Mouse (Mus musculus): ENCODE data around the gene Coasy. TPM values are rescaled to one million over a fixed set of nuclear protein-coding genes. Genes with fewer than 3 reads are reported as not detected.

Gene Coasy
- polyA plus RNA-seq, 1 experiment, result 0.65 TPM

DNA sequence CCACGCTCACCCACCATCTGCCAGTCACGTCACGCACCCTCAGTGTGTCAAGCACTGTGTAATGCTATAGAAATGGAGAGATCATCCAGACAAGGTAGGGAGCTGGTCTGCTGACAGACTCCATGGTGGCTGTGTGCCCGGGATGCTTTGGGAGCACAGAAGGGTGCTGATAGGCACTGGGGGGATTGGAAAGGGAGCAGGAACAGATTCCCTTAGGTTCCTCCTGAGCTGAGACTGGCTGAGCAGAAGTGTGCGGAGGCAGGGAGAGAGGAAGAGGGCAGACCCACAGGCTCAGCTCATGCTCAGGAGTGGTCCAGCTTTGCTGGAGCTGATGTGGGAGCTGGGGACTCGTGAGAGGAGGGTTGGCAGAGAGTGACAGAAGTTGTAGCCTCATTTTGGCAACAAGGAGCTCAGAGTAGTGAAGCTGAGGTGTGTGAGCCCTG, 31.3 kb upstream of the Coasy start:
- Histone ChIP-seq H3K4me1 (ENCODE audit: control insufficient read depth) (peaks cover 8% of the 10 kb centered on the region), H3K9me3 (ENCODE audit: control insufficient read depth, low read length) (peaks cover 12% of the 10 kb centered on the region), H3K36me3 (ENCODE audit: control insufficient read depth) (peaks cover 100% of the 10 kb centered on the region), H3K27me3 (ENCODE audit: control insufficient read depth) (no peaks in the 10 kb centered on the region), H3K4me3 (replicated peaks) (no peak overlapping the region)
- TF ChIP-seq TAL1 (IDR thresholded peaks at IDR 0.05; ENCODE audit: low read length), result no peak
- TF ChIP-seq GATA1 (IDR thresholded peaks at IDR 0.05; ENCODE audit: low read length), result no peak

DNA sequence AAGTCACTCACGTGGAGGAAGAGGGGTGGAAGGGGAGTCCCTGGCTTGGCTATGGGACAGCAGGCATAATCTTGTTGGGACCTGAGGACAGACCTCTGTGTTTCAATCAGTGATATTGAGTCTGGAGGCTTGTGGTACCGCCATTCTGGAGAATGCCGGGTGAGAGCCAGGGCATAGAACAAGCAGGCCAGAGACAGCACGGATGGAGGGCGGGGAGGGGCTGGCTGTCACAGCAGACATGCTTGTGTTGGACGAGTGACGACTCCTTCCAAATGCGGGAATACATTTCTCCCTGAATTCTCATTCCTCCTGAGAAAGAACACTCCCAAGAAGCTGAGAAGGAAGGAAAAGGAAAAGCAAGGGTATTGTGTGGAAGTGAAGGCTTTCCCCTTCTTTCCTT, 30.7 kb upstream of the Coasy start:
- TF ChIP-seq TAL1 (IDR thresholded peaks at IDR 0.05; ENCODE audit: low read length), result no peak
- no peak for TF ChIP-seq GATA1 (IDR thresholded peaks at IDR 0.05; ENCODE audit: low read length)
- Histone ChIP-seq H3K27me3 (ENCODE audit: control insufficient read depth) (no peaks in the 10 kb centered on the region), H3K4me1 (ENCODE audit: control insufficient read depth) (peaks cover 8% of the 10 kb centered on the region), H3K4me3 (replicated peaks) (no peak overlapping the region), H3K36me3 (ENCODE audit: control insufficient read depth) (peaks cover 100% of the 10 kb centered on the region), H3K9me3 (ENCODE audit: control insufficient read depth, low read length) (peaks cover 12% of the 10 kb centered on the region)

DNA sequence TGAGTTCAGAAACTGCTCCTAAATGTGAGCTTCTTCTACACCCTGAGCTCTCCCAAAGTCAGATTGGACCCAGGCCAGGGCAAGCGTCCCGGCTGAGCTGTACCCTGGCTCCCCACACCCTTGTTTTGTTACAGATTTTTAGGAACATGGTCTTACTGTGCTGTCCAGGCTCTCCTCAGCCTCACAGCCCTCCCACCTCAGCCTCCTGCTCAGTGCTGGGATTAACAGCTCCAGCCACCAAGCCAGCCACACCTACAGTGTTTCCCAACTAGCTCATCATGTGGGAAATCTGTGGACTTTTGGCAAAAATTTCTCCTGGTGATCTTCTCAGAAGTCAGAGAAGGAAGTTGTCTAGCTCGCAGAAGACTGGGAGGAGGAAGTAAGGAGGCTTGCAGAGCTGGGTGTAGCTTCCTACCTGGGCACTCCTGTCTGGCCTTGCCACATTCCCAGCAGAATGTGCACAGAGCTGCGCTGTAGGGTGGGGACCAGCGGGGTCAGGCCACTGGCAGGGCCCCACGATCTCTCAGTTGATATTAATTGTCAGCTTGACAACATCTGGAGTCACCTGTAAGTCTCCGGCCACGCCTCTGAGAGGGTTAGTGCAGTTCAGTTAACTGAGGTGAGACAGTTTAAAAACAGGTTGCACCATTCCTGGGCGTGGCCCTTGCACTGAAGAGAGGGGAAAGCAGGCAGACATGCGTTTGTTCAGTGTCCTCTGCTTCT, 29.5 kb upstream of the Coasy start:
- H3K4me1 ChIP-seq (ENCODE audit: control insufficient read depth), result peaks cover 14% of the 10 kb centered on the region

DNA sequence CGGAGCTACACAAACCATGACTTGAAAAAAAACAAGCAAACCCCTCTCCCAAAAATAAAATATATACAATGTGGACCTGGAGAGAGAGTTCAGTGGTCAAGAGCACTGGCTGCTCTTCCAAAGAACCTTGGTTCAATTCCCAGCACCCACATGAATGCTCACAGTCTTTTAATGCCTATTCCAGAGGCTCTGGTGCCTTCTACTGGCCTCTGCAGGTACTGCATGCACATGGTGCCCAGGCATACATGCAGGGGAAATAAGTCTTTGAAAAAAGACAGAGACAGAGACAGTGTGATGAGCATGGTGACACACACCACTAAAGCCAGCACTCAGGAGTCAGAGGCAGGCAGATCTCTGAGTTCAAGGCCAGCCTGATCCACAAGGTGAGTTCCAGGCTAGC, 28.4 kb upstream of the Coasy start:
- peaks cover 100% of the 10 kb centered on the region for H3K36me3 ChIP-seq (ENCODE audit: control insufficient read depth)
- peaks cover 12% of the 10 kb centered on the region for H3K9me3 ChIP-seq (ENCODE audit: control insufficient read depth, low read length)
- no peak for TF ChIP-seq TAL1 (IDR thresholded peaks at IDR 0.05; ENCODE audit: low read length)
- no peak overlapping the region for H3K4me3 ChIP-seq (replicated peaks)
- peaks cover 25% of the 10 kb centered on the region for H3K4me1 ChIP-seq (ENCODE audit: control insufficient read depth)
- H3K27me3 ChIP-seq (ENCODE audit: control insufficient read depth), result no peaks in the 10 kb centered on the region

More for the DNA sequence above, 29.5 kb upstream of the Coasy start:
- Histone ChIP-seq H3K27me3 (ENCODE audit: control insufficient read depth) (no peaks in the 10 kb centered on the region), H3K9me3 (ENCODE audit: control insufficient read depth, low read length) (peaks cover 12% of the 10 kb centered on the region), H3K4me3 (replicated peaks) (no peak overlapping the region), H3K36me3 (ENCODE audit: control insufficient read depth) (peaks cover 100% of the 10 kb centered on the region)
- no peak for TF ChIP-seq TAL1 (IDR thresholded peaks at IDR 0.05; ENCODE audit: low read length)
- TF ChIP-seq GATA1 (IDR thresholded peaks at IDR 0.05; ENCODE audit: low read length), result no peak

DNA sequence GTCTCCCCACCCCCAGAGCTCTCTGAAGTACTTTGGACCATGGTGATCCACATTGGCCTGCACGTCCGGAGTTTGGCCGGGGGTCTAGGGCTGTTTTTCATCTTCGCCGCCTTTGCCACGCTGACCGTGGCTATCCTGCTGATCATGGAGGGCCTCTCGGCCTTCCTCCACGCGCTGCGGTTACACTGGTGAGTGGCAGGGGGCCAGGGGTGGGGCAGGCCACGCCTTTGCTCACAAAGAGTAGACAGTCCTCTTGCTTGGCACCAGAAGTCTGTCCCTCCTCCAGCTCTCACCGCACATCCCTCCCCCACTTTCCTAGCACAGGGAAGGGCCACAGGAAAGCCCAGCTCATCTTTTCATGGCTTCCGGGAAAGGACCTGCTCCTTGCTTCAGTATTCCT, 26.9 kb upstream of the Coasy start:
- Histone ChIP-seq H3K27me3 (ENCODE audit: control insufficient read depth) (no peaks in the 10 kb centered on the region), H3K4me3 (replicated peaks) (no peak overlapping the region), H3K36me3 (ENCODE audit: control insufficient read depth) (peaks cover 100% of the 10 kb centered on the region), H3K4me1 (ENCODE audit: control insufficient read depth) (peaks cover 25% of the 10 kb centered on the region), H3K9me3 (ENCODE audit: control insufficient read depth, low read length) (peaks cover 12% of the 10 kb centered on the region)
- TF ChIP-seq GATA1 (IDR thresholded peaks at IDR 0.05; ENCODE audit: low read length) (no peak), TAL1 (IDR thresholded peaks at IDR 0.05; ENCODE audit: low read length) (no peak)

DNA sequence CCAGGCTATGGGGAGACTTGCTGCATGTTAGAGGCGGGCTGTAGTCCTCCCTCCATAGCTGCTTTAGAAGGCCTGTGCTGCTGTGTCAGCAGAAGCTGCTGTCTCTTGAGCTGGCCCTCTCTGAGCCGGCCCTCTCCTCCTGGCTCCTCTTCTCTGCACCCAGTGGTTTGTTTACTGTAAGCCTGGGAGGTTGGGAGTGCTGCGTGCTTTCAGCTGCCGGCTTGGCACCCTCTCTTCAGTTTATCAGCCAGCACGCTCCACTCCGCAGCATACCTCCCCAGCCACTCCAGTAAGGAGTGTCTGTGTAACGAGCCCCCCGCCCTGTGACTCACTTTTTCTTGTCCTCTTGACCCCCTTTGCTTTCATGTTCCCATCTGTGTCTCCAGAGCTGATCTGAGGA, 25.5 kb upstream of the Coasy start:
- Histone ChIP-seq H3K4me3 (replicated peaks) (no peak overlapping the region), H3K9me3 (ENCODE audit: control insufficient read depth, low read length) (peaks cover 12% of the 10 kb centered on the region), H3K36me3 (ENCODE audit: control insufficient read depth) (peaks cover 99% of the 10 kb centered on the region), H3K4me1 (ENCODE audit: control insufficient read depth) (peaks cover 34% of the 10 kb centered on the region), H3K27me3 (ENCODE audit: control insufficient read depth) (no peaks in the 10 kb centered on the region)
- TF ChIP-seq GATA1 (IDR thresholded peaks at IDR 0.05; ENCODE audit: low read length) (no peak), TAL1 (IDR thresholded peaks at IDR 0.05; ENCODE audit: low read length) (no peak)

DNA sequence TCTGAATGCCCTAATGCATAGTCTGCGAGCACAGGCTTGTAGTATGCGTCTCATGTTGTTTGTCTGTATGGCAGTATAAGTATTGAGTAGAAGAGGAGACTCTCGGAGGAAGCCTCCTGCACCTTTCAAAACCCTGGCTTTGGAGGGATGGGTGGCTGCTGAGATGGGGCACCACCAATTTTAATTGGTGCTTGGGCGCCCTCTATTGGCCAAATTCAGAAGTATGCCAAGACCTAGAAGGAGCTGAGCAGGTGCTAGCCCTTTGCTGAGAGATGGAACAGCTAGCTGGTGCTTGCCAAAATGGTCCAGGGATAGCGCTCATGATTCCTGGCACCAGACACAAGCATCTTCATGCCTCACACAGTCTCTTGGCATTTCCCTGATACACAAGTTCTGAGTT, 24.5 kb upstream of the Coasy start:
- TF ChIP-seq TAL1 (IDR thresholded peaks at IDR 0.05; ENCODE audit: low read length) (no peak), GATA1 (IDR thresholded peaks at IDR 0.05; ENCODE audit: low read length) (no peak)
- Histone ChIP-seq H3K4me3 (replicated peaks) (no peak overlapping the region), H3K27me3 (ENCODE audit: control insufficient read depth) (no peaks in the 10 kb centered on the region), H3K36me3 (ENCODE audit: control insufficient read depth) (peaks cover 99% of the 10 kb centered on the region), H3K4me1 (ENCODE audit: control insufficient read depth) (peaks cover 42% of the 10 kb centered on the region), H3K9me3 (ENCODE audit: control insufficient read depth, low read length) (peaks cover 11% of the 10 kb centered on the region)

DNA sequence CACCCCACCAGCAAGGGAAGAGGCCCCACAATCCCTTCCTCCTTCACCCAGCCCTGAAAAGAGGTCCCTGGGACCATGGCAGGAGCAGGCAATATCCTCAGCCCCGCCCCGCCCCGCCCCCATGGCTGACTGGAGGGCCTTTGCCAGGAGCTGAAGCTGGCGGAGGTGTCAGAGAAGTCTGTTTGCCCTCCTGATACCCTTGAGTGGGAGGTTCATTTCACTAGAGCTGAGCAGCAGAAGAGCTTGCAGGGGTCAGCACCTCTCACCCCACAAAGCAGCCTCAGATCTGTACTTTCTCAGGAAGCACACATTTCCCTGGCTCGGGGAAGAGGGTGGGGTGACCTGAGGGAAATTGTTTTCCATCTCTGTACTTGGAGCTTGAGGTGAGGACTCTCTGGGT, 23.6 kb upstream of the Coasy start:
- Histone ChIP-seq H3K4me3 (replicated peaks) (no peak overlapping the region), H3K9me3 (ENCODE audit: control insufficient read depth, low read length) (peaks cover 3% of the 10 kb centered on the region), H3K27me3 (ENCODE audit: control insufficient read depth) (no peaks in the 10 kb centered on the region), H3K4me1 (ENCODE audit: control insufficient read depth) (peaks cover 51% of the 10 kb centered on the region), H3K36me3 (ENCODE audit: control insufficient read depth) (peaks cover 99% of the 10 kb centered on the region)
- TF ChIP-seq TAL1 (IDR thresholded peaks at IDR 0.05; ENCODE audit: low read length) (no peak), GATA1 (IDR thresholded peaks at IDR 0.05; ENCODE audit: low read length) (no peak)

DNA sequence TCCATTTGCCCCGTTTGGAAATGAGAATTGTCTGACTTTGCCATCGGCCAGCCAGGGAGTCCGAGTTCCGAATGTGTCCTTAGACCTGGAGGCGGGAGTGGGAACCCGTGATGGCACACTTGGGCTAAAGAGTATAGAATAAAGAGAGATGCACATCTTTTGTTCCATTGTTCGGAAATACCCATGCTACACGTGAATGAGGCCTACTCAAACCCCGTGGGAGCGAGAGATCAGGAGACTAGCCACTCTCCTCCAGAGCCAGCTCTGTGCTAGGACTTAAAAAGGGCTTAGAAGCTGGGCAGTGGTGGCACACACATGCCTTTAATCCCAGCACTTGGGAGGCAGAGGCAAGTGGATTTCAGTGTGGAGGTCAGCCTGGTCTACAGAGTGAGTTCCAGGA, 22.9 kb upstream of the Coasy start:
- no peak overlapping the region for H3K4me3 ChIP-seq (replicated peaks)
- peaks cover 58% of the 10 kb centered on the region for H3K4me1 ChIP-seq (ENCODE audit: control insufficient read depth)
- no peaks in the 10 kb centered on the region for H3K9me3 ChIP-seq (ENCODE audit: control insufficient read depth, low read length)
- H3K36me3 ChIP-seq (ENCODE audit: control insufficient read depth), result peaks cover 99% of the 10 kb centered on the region
- TF ChIP-seq TAL1 (IDR thresholded peaks at IDR 0.05; ENCODE audit: low read length) (no peak), GATA1 (IDR thresholded peaks at IDR 0.05; ENCODE audit: low read length) (no peak)
- H3K27me3 ChIP-seq (ENCODE audit: control insufficient read depth), result no peaks in the 10 kb centered on the region

DNA sequence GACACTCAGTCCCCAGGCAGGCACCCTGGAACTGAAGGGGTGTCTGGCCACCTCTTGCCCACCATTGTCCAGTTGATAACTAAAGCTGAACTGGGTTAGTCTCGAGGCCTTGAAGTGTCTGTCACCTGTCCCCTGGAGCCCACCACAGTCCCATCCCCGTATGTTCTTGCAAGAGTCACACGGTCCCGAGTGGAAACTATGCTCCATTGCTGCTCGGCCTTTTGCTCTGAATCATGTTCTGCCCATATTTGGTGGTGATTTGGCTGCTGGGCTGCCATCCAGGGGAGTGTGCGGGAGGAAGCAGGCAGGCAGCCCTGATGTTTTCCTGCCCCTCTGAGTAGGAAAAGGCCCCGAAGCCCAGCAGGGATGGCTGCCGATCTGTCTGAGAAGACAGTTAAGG, 22.2 kb upstream of the Coasy start:
- no peak overlapping the region for H3K4me3 ChIP-seq (replicated peaks)
- H3K27me3 ChIP-seq (ENCODE audit: control insufficient read depth), result no peaks in the 10 kb centered on the region
- TF ChIP-seq GATA1 (IDR thresholded peaks at IDR 0.05; ENCODE audit: low read length), result no peak
- no peak for TF ChIP-seq TAL1 (IDR thresholded peaks at IDR 0.05; ENCODE audit: low read length)
- peaks cover 62% of the 10 kb centered on the region for H3K4me1 ChIP-seq (ENCODE audit: control insufficient read depth)
- H3K36me3 ChIP-seq (ENCODE audit: control insufficient read depth), result peaks cover 99% of the 10 kb centered on the region
- H3K9me3 ChIP-seq (ENCODE audit: control insufficient read depth, low read length), result no peaks in the 10 kb centered on the region

Measured in erythroblast, embryonic 14.5 days (primary cell).